Mouse (Mus musculus): ENCODE measurements around the gene Exph5.

DNA sequence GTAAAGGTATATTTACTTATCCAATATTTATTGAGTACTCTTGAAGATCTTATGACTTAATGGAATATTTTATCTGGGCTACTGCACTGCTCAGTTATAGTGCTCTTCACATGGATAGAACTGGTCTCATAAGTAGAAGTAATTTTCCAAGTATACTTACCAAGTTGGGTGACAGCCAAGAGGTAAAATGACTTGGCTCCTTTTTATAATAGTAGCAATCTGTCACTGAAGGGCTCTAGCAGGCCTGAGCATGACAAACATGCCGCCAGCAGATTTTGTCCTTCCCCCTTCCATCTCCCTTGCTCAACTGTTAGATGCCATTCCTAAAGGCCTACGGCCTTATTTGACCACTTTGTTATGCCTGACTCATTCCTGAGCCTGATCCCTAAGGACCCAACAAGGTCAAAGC lies 107.5 kb downstream of the Exph5 start:
- no peak for TF ChIP-seq CTCF (IDR thresholded peaks at IDR 0.05; ENCODE audit: low read depth, low read length)
- no peak for TF ChIP-seq POLR2A (IDR thresholded peaks at IDR 0.05; ENCODE audit: extremely low read depth, insufficient read depth, low read length)

Measured in liver, adult 2 months (tissue).